Mouse (Mus musculus): Measurements from ENCODE around the gene Scn11a. TPM values are rescaled to one million over a fixed set of nuclear protein-coding genes. Genes with fewer than 3 reads are reported as not detected.

Scn11a gene
- polyA plus RNA-seq, 1 experiment from 2014 or later, result 0.04 TPM

DNA sequence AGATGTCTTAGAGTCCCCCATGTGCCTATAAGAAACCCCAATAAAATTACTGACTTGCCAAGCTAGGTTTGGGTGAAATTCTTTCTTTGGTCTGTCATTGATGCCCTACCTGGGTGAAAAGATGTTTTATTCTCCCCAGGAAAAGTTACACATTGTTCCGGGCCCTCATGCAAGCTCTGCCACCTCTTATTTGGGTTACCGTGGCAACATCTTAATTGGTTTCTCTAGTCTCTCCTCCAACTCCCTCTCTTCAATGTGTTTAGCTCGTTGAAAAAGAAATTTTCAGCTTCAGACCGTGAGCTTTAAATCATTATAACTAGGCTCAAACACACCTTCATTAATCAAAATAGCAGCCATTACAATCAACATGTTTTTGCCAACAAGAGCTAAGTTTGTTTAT, 28.5 kb downstream of the Scn11a start:
- Histone ChIP-seq H3K4me2 (no peak overlapping the region), H3K4me3 (ENCODE audit: low read depth, low read length) (no peak overlapping the region), H3K4me1 (ENCODE audit: insufficient read depth) (no peaks in the 10 kb centered on the region), H3K9ac (no peak overlapping the region), H3K27me3 (ENCODE audit: insufficient read depth, low read length) (no peaks in the 10 kb centered on the region), H3K27ac (ENCODE audit: low read depth) (no peak overlapping the region), H3K9me3 (ENCODE audit: low read depth, low read length) (no peaks in the 10 kb centered on the region), H3K36me3 (ENCODE audit: insufficient read depth) (no peaks in the 10 kb centered on the region)
- ATAC-seq (ENCODE audit: insufficient read depth), result no peak
- TF ChIP-seq CTCF (IDR thresholded peaks at IDR 0.05; ENCODE audit: low read depth), result no peak
- DNase-seq, result no peak
- 65% methylated on average over 4 of the region's 4 CpGs for WGBS

DNA sequence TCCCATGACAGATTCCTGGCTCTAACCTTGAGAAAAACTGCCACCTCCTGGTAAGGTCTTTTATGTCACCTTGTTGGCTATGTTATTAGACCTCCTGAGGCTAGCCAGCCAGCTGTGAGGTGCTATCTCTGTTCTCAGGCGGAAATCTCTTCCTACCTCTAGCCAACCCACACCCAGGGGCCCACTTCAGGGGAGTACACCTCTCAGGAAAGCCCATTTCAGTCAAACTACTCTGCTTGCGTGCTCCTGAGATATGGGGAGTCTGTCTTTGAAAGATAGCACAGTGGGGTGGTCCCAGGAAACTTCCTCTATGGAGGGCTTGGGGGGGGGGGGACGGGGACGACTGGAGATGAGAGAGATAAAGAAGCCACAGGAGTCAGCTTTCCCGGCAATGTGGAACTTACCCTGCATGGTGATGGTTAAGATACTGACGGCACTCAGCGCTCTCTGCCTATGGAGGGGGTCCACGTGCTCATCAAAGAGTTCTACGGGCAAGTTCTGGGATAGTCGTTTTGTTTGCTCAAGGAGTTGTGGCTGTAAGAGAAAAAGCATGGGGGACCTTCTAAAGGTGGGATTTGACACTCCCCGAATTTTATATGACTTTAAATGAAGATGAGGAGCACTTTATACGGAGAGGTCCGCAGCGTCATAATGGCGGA, 29.9 kb downstream of the Scn11a start:
- Histone ChIP-seq H3K27me3 (ENCODE audit: insufficient read depth, low read length) (no peaks in the 10 kb centered on the region), H3K9ac (no peak overlapping the region), H3K9me3 (ENCODE audit: low read depth, low read length) (no peaks in the 10 kb centered on the region), H3K4me3 (ENCODE audit: low read depth, low read length) (no peak overlapping the region), H3K4me2 (no peak overlapping the region), H3K27ac (ENCODE audit: low read depth) (no peak overlapping the region), H3K4me1 (ENCODE audit: insufficient read depth) (no peaks in the 10 kb centered on the region), H3K36me3 (ENCODE audit: insufficient read depth) (no peaks in the 10 kb centered on the region)
- 67% methylated on average over 15 of the region's 15 CpGs for WGBS
- DNase-seq (no peak), ATAC-seq (ENCODE audit: insufficient read depth) (no peak)
- TF ChIP-seq CTCF (IDR thresholded peaks at IDR 0.05; ENCODE audit: low read depth), result no peak

DNA sequence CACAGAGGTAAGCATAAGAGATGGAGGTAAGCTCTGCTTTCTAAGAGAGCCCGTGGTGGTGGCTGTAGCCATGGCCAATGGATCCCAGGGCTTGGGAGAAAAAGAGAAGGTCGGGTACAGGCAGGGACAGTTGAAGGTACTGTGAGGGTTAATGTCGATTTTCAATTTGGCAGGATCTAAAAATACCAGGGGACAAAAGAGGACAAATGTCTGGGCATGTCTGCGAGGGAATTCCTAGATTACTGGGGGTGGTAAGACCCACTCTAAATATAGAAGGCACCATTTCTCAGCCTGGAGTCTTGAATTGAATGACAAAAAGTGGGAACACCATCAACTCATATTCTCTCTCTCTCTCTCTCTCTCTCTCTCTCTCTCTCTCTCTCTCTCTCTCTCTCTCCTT, 30.8 kb downstream of the Scn11a start:
- Histone ChIP-seq H3K4me3 (ENCODE audit: low read depth, low read length) (no peak overlapping the region), H3K9ac (no peak overlapping the region), H3K27ac (ENCODE audit: low read depth) (no peak overlapping the region), H3K36me3 (ENCODE audit: insufficient read depth) (no peaks in the 10 kb centered on the region), H3K4me1 (ENCODE audit: insufficient read depth) (no peaks in the 10 kb centered on the region), H3K9me3 (ENCODE audit: low read depth, low read length) (no peaks in the 10 kb centered on the region), H3K27me3 (ENCODE audit: insufficient read depth, low read length) (no peaks in the 10 kb centered on the region), H3K4me2 (no peak overlapping the region)
- no peak for TF ChIP-seq CTCF (IDR thresholded peaks at IDR 0.05; ENCODE audit: low read depth)
- DNase-seq (no peak), ATAC-seq (ENCODE audit: insufficient read depth) (no peak)
- WGBS, result 48% methylated on average over 4 of the region's 4 CpGs

DNA sequence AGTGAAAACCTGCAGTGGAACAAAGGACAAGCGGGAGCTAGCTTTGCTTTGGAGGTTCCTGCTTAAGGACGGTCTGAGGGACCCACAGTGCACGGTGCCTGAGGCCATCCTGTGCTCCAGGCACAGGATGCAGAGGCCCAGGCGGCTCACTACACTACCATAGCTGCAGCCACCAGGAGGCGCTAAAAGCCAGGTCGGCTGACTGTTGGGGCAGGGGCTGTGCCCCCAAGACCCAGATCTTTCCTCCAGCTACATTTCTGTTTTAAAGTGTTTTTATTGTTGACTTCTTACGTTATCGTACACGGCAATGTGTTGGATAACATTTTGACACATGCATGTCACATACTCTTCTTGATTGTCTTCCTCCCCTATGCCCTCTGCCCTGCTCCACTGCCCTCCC, 32.8 kb downstream of the Scn11a start:
- no peak overlapping the region for H3K4me2 ChIP-seq
- whole genome bisulfite sequencing, result 50% methylated on average over 9 of the region's 9 CpGs
- DNase-seq, result peak; percentile 35

DNA sequence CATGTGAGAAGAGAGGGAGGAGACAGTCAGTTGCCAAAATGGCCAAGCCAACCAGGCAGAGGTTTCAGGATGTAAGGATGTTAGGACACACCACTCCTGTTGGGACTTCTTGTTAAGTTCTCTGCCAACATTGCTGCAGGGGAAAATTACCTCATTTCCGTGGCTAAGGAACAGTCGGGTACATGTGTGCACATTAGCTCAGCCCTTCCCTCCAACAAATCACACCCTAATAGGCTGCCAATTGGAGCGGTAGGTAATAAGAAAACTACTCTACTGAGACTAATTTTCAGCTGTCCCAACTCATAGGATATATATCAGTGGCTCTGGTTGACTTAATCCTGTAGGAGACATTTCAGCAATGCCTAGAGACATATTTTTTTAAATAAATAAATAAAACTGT, 44.4 kb downstream of the Scn11a start:
- no peak overlapping the region for H3K4me2 ChIP-seq
- WGBS, result 79% methylated on average over 3 of the region's 3 CpGs
- no peaks in the 10 kb centered on the region for H3K36me3 ChIP-seq (ENCODE audit: insufficient read depth)

More for the DNA sequence above, 32.8 kb downstream of the Scn11a start:
- no peak overlapping the region for H3K4me3 ChIP-seq (ENCODE audit: low read depth, low read length)
- H3K36me3 ChIP-seq (ENCODE audit: insufficient read depth), result no peaks in the 10 kb centered on the region
- TF ChIP-seq CTCF (IDR thresholded peaks at IDR 0.05; ENCODE audit: low read depth), result peak; percentile 43; the same call in 1 of the 2 replicates
- no peaks in the 10 kb centered on the region for H3K4me1 ChIP-seq (ENCODE audit: insufficient read depth)
- no peaks in the 10 kb centered on the region for H3K27me3 ChIP-seq (ENCODE audit: insufficient read depth, low read length)
- H3K9ac ChIP-seq, result no peak overlapping the region
- ATAC-seq (ENCODE audit: insufficient read depth), result no peak
- H3K9me3 ChIP-seq (ENCODE audit: low read depth, low read length), result no peaks in the 10 kb centered on the region
- H3K27ac ChIP-seq (ENCODE audit: low read depth), result no peak overlapping the region

DNA sequence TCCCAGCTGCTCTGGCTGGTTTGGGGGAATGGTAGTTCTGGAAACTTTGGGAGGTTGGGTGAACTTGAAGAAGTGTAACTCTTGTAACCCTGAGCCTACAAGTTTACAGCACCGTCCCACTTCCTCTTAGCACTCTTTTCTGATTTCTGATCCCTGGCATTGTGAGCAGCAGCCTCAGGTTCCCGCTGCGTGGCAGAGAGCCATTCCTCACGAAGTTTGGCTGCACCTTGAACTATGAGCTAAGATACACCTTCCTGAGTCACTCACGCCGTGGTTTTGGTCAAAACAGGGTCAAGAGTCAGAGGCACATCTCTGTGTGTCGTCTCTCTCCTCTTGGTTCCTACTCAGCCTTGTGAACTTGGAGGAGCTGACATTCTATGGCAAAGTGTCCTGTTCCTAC, 48.6 kb downstream of the Scn11a start:
- ATAC-seq (ENCODE audit: insufficient read depth), result no peak
- TF ChIP-seq CTCF (IDR thresholded peaks at IDR 0.05; ENCODE audit: low read depth), result no peak
- Histone ChIP-seq H3K9me3 (ENCODE audit: low read depth, low read length) (no peaks in the 10 kb centered on the region), H3K4me1 (ENCODE audit: insufficient read depth) (no peaks in the 10 kb centered on the region), H3K27ac (ENCODE audit: low read depth) (no peak overlapping the region), H3K9ac (no peak overlapping the region), H3K27me3 (ENCODE audit: insufficient read depth, low read length) (no peaks in the 10 kb centered on the region), H3K4me3 (ENCODE audit: low read depth, low read length) (no peak overlapping the region), H3K36me3 (ENCODE audit: insufficient read depth) (no peaks in the 10 kb centered on the region), H3K4me2 (no peak overlapping the region)
- no peak for DNase-seq
- WGBS, result 80% methylated on average over 7 of the region's 7 CpGs

More for the DNA sequence above, 44.4 kb downstream of the Scn11a start:
- no peak overlapping the region for H3K27ac ChIP-seq (ENCODE audit: low read depth)
- no peak for TF ChIP-seq CTCF (IDR thresholded peaks at IDR 0.05; ENCODE audit: low read depth)
- H3K27me3 ChIP-seq (ENCODE audit: insufficient read depth, low read length), result no peaks in the 10 kb centered on the region
- H3K9ac ChIP-seq, result no peak overlapping the region
- no peak for ATAC-seq (ENCODE audit: insufficient read depth)
- no peaks in the 10 kb centered on the region for H3K4me1 ChIP-seq (ENCODE audit: insufficient read depth)
- no peak overlapping the region for H3K4me3 ChIP-seq (ENCODE audit: low read depth, low read length)
- DNase-seq, result no peak
- H3K9me3 ChIP-seq (ENCODE audit: low read depth, low read length), result no peaks in the 10 kb centered on the region

DNA sequence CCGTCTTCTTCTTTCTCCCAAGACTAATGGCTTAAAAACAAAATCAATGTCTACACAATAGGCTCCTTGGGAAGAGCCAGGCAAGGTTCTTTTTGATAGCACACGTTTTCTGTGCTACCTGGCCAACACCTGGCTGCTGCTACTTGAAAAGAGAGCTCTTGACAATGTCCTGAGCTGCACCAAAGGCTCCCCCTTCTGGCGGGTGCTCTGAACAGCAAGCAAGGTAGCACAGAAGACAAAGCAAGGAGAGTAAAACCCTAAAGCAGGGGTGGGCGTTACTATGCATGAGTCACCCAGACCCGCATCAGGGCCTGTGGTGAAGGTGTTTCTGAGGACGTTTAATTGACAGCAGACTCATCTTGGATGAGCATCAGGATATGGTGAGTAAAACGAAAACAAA, 56.7 kb downstream of the Scn11a start:
- DNase-seq, result peak; percentile 61
- WGBS, result 37% methylated on average over 7 of the region's 7 CpGs
- no peak overlapping the region for H3K4me2 ChIP-seq
- no peak overlapping the region for H3K4me3 ChIP-seq (ENCODE audit: low read depth, low read length)
- no peaks in the 10 kb centered on the region for H3K9me3 ChIP-seq (ENCODE audit: low read depth, low read length)
- H3K4me1 ChIP-seq (ENCODE audit: insufficient read depth), result no peaks in the 10 kb centered on the region
- peak; percentile 64 for TF ChIP-seq CTCF (IDR thresholded peaks at IDR 0.05; ENCODE audit: low read depth)
- no peak overlapping the region for H3K27ac ChIP-seq (ENCODE audit: low read depth)
- no peak for ATAC-seq (ENCODE audit: insufficient read depth)
- no peaks in the 10 kb centered on the region for H3K27me3 ChIP-seq (ENCODE audit: insufficient read depth, low read length)
- no peaks in the 10 kb centered on the region for H3K36me3 ChIP-seq (ENCODE audit: insufficient read depth)
- no peak overlapping the region for H3K9ac ChIP-seq

Measured in lung, embryonic 14.5 days (tissue).